Mouse (Mus musculus) MEL-GATA-1-ER (cell line): ENCODE data around the gene Arpc3.

Experiments
- DNase-seq: peaks from one replicate; pipeline ENCODE4 v3.0.0-alpha.2; 2012; ENCODE audit warnings: low read depth; ENCODE audit errors: extremely low read depth

Arpc3 gene

DNA sequence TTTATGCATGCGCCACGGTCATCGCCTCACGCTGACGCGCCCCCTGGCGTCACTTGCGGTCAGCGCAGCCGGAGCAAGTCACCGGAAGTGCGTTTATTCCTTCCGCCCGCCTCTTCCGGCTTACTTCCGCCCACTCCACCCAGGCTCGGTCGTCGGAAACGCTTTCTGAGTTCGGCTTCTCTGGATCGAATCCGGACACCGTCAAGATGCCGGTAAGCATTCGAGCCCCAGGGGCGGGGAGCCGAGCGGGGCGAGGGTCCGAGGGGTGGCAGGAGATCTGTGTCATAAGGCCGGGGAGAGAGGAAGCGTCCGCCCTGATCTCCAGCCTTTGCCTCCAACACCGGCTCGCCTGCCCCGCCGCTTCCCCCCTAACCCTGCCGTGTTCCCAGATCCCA lies at the start of gene Arpc3:
Arpc3 (plus strand) TSS at position 93 of the 395 bp plus-strand sequence.
- peak; percentile 70 for DNase-seq

DNA sequence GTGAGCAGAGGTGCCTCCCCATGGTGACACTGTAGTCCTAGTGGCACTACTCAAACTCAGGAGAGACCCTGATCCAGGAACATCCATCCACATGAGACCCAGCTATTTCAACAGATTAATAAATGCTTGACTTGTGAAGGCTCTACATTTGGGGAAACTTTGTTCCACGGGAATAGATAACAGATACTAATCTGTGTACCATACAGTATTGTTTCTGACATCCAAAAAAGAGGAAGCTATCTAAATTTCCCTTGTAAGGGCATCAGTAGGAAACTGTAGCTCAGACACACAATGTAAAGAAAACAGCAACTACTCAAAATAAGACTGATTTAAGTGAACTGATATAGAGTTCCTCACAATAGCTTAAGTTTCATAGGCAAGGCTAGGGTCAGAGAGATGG lies 48.8 kb upstream of the Arpc3 start:
- DNase-seq = peak; percentile 12

DNA sequence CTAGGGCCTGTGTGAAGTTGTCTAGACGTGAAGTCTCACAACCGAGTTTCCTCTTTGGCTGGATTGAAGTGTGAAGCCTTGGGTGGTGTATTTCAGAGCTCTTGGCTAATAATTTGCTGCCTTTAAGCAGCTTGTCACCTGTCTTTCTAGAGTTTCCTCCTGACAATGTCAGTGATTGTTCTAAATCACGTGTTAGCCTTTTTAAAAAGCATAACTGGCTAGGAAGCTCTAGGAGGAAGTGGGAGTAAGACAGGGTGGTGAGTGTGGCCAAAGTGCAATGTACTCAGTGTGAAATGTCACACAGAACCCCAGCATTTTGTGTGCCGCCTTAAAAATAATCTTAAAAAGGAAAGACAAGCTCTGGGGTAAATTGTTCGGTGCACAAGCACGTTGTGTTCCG lies 47.9 kb upstream of the Arpc3 start:
- DNase-seq = no peak

DNA sequence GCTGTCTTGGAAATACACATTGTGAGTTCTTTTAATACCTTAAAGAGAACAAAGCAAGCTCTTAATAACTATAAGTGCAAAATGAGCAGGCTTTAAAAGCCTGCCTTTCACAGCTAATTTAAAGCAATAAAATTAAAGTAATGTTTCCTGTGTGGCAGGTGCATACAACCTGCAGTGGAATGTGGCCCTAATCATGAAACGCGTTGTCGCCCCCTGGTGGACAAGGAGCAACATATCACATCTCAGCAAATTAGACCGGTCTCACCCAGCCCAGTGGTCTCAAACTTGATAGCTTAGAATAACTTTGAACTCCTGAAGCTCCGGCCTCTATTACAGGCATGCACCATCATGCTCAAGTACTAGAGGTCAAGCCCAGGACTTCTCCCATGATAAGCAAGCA lies 47.4 kb upstream of the Arpc3 start:
- DNase-seq = peak; percentile 26

DNA sequence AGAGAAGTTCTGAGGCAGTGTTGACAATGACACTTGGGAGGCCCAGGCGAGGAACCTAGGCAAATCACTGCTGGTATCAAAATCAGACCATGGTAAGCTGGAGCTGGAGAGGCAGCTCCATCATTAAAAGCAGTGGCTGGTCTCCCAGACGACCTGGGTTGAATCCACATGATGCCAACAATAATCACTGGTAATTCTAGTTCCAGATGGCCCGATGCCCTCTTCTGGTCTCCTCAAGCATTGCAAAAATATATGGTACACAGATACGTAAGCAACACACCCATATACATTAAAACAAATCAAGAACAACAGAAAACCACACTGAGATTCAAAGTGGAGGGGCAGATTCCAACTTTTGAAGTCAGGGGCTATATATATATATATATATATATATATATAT lies 45.9 kb upstream of the Arpc3 start:
- no peak for DNase-seq

DNA sequence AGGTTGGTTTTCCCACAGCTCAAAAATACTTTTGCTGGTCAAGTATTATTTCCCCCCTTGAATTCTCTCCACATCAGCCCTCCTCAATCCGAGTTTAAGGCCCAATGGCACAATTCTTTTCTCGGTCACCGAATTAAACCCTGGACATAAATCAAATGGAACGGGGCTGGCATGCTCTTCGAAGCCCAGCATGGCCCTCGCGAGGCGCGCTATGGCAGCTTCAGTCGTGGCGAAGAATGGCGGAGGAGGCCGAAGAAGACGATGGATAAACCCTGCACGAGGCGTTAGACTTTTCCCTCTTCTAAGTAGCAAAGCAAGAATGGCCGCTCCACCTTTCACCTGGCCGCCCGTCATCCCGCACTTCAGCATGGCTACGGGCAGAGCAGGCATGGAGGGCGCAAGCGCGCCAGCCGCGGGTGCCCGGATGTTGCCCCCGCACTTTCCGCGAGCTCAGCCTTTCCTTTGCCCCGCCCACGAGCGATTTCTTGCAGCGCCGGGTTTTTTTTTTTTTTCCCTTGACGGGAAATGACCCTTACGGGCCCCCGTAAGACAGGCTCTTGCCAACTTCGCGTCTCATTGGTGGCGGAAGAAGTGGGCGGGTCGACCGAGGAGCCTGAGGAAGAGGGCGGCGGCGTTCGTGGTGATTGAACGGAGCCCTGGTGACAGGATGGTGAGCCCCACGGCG lies 37.7 kb upstream of the Arpc3 start, which contains the start of the genes Rad9b and Vps29:
Rad9b (minus strand) TSS at position 427 of the 685 bp plus-strand sequence.
Vps29 (plus strand) TSS at position 563 of the 685 bp plus-strand sequence.
- DNase-seq = peak; percentile 96

DNA sequence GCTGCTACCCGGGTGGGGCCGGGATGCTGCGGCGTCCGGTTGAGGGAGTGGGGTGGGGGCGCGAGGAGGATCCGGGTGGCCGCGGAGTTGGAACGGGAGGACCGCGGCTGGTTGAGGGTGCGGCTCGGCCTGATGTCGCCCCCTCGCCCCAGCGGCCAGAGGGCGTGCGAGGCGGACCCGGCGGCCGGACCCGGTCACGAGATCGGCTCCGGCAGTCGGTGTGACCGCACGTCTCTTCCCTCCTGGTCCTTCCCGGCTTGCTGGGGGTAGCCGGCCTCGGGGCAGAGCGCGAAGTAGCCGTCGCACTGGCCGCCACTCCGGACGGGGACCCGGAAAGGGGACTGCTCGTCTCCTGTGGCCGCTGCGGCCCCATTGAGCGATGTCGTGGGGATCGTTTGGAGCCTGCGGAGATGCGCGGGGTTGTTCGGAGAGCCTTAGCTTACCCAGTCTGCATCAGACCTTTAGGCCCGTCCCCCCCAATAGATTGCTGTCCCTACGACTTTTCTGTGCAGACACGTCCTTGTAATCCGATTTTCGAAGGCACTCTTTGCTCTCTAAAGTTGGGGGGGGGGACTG lies 37.1 kb upstream of the Arpc3 start:
- DNase-seq = no peak

DNA sequence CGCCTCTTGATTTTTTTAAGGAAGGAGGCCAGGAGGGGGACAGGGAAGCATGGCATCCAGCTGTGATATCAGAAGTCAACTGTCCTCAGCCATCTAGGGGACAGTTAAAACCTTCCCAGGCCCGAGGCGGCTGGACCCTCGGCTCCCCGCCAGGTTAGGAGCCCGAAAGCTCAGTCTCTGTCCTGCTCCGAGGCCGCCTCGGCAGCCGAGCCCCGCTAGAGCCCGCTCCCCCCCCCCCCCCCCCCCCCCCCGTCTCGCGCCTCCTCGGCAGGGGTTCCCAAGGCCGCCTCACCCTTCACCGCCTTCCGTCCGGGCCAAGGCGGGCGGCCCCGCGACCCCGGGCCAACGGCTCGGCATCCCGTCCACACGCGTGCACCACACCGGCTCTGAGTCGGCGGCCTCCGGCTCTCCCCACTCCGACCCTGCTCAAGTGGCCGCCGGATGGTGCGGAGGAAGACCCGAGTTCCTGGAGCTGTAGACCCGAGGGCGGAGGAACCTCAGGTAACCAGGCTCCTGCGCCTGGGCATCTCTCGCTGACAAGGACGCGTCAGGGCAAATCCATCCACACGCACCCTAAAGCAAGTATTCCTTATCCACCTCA lies 20.0 kb upstream of the Arpc3 start, which contains the start of gene Gpn3:
Gpn3 (plus strand) TSS at position 286 of the 601 bp plus-strand sequence.
- DNase-seq = no peak

DNA sequence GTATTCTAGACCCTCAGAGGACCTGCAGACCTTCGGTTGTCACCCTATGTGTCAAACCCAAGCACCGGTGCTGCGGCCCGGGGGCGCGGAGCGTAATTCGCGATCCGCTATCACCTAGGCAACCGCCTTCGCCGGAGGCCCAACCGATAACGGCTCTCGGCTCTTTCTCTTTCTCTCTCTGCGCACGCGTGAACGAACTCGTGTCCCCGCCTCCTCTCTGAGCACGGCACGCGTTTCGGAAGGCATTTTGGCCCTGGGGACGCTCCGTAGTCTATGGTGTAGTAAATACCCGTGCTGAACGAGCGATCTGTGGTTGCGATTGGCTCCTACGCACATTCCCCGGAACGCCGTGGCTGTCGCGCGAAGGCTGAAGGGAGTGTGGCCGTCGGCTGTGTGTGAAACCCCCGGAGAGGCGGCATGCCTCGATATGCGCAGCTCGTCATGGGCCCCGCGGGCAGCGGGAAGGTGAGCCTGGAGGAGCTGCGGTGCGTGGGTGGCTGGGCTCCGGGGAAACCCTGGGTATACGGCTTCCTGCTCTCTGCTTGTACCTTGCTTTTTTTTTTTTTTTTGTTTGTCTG lies 19.4 kb upstream of the Arpc3 start, which contains the start of gene Fam216a:
Fam216a (minus strand) TSS at position 173 of the 578 bp plus-strand sequence.
- peak; percentile 99 for DNase-seq

DNA sequence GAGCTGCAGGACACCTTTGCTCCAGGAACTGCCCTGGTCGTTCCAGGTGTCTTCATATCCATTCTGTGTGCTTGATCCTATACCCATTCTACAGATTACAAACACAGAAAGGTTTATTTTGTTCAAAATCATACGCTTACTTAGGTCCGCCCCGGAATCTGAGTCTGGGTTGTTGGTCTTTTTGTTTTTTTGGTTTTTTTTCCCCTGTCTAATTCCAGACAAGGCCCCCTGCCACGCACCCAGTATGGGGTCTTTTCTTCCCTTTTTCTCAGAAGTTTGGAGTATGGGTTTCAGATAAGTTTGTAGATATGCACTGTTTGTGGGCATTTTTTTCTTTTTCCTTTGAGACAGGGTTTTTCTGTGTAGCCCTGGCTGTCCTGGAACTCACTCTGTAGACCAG lies 18.8 kb upstream of the Arpc3 start:
- DNase-seq = no peak

DNA sequence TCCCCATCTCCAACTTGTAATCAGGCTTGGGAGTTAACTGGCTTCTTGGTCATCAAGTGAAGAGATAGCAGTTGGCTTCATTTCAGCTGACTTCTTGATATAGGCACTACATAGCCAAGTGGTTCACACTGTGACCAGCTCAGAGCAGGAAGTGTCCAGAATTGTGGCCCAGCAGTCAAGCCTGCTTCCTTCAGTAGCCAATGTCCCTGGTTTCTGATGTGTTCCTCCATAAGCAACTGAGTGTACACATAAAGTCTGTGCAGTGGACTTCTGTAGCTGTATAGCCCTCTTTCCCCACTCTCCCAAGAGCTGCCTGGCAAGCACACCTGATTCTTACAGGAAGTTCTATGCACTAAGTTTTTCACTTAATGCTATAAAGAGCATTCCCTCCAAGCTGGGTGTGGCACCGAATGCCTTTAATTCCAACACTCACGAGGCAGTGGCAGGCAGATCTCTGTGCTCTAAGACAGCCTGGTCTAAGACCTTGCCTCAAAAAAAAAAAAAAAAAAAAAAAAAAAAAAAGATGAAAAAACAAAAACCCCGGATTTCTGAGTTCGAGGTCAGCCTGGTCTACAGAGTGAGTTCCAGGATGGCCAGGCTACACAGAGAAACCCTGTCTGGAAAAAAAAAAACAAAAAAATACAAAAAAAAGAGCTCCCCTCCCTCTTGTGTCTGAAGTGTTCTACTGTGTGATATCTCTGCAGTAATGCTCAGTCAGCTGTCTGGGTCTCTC lies 14.4 kb upstream of the Arpc3 start:
- no peak for DNase-seq

DNA sequence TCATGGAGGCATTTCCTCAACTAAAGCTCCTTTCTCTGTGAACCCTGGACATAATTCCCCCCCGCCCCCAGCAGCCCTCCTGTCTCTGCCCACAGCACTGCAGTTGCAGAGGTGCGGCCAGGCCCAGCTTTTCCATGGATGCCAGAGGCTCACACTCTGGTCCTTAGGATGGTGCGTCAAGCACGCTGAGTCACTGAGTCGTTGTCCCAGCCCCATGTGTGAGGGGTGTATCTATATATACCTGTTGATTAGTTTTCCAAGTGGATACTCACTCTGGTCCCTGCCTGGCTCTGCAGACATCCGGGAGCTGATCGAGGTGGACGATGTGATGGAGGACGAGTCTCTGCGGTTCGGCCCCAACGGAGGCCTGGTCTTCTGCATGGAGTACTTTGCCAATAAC lies 13.5 kb upstream of the Arpc3 start:
- DNase-seq = no peak

DNA sequence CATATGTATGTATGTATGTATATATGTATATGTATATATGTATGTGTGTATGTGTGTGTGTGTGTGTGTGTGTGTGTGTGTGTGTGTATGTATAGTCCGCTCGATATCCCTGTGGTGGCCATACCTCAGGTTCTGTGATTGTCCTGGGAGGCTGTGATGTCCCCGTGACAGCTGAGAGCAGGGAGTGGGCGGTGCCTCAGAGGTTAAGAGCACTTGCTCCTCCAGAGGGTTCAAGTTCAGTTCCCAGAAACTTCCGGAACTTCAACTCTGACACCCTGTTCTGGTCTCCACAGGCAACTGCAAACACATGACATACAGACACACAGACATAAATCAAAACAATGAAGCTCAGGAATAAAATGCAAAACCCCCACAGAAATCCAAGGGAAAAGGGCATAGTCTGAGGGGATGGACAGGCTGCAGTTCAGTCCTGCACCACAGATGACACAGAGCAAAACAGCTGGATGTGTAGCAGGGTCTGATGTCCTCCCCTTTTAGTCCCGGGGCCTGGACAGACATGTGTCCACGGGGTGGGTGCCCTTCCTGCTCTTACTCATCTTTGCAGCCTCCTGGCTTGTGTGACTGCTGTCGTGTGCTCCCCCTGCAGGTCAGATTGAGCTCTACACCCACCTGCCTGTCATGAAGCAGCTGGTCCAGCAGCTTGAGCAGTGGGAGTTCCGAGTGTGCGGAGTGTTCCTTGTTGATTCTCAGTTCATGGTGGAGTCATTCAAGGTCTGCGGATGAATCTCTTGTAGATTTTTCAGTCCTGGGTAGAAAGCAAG lies 12.1 kb upstream of the Arpc3 start:
- peak; percentile 30 for DNase-seq

DNA sequence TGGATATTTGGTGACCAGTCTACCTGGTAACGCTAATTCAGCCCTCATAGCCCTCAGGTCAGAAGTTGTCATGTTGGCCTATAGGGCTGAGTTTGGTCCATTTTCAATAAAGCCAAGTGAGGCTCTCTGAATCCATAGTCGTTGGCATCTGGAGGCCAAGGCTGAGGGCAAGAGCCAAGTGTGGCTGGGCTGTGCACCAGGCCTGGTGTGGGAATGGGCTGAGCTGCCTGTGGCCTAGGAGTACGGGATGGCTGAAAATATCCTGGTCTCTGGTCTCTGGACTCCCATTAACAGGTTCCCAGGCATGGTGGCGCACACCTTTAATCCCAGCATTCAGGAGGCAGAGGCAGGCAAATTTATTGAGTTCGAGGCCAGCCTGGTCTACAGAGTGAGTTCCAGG lies 1.7 kb upstream of the Arpc3 start:
- DNase-seq = no peak

DNA sequence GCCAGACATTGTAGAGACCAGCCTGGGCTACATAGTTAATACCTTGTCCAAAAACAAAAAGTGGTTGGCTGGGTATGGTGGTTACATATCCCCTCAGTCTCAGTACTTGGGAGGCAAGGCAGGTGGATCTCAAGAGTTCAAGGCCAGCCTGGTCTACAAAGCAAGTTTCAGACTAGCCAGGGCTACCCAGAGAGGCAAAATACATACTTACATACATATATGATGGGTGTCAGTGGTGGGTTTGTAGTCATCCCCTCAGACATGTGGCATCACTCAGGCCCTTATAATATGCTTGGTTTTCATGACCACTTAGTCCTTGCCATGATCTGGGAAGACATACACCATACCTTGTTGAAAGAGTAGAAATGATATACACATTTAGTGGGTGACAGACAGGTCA lies 1.0 kb upstream of the Arpc3 start:
- no peak for DNase-seq

DNA sequence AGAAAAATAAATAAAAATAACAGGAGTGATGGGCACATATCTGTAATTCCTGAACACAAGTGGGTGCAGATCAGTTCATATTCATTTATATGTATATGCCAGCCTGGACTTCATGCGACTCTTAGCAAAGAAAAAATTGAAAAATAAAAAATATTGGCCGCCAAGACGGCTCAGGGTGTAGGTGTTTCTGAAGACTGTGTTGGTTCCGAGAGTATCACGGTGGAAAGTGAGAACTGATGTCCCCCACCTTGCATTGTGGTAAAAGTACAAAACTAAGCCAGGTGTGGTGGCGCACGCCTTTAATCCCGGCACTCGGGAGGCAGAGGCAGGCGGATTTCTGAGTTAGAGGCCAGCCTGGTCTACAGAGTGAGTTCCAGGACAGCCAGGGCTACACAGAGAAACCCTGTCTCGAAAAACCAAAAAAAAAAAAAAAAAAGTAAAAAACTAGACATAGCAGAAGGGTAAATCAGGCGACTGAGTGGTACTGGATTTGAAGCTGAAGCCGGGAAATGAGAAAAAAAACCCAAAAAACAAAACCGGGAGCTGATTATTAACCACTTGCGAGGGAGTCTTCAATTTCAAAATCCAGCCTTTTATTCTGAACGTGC lies 396 bp upstream of the Arpc3 start:
- DNase-seq = no peak

DNA sequence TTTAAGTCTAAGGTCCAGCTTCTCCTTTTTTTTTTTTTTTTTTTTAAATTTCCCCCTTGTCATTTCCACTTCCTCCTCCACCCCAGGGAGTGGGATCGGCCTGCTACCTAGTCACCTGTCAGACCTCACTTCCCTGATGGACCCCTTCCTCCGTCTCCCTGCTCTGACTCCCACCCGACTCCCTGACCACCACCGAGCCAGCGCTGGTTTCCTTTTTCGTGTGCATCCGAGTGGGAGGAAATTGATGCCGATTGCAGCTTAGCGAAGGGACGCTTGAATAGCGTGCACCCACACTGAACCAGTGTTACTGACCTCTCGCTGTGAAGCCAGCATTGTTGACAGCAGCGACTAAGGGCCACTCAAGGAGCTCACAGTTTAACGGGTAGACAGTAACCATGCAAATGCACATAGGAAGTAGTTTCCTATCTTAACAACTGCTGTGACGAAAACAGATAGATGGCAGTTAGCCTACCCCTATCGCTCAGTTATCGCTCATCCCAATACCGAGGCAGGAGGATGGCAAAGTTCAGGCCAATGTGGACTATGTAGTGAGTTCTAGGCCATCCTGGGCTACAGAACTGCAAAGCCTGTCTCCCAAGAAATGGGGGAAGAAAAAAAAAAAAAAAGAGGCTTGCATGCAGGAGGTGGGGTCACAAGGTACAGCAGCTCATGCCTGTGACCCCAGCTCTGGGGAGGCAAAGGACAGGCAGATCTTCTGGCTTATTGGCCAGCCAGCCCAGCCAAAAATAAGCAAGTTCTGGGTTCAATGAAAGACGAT lies 738 bp downstream of the Arpc3 start:
- peak; percentile 32 for DNase-seq

DNA sequence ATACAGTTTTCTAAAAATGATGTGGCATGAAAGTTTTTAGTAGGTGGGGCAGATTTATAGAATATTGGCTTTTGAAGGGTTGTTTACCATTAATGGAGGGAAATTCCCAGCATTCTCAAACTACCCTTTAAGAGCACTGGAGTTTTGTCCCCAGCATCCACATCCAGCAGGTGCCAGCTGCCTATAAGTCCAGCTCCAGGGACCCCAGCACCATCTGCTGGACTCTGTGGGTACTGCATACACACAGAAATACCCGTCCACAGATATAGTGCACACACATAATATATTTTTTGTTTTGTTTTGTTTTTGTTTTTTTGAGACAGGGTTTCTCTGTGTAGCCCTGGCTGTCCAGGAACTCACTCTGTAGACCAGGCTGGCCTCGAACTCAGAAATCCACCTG lies 2.2 kb downstream of the Arpc3 start:
- DNase-seq = peak; percentile 50

DNA sequence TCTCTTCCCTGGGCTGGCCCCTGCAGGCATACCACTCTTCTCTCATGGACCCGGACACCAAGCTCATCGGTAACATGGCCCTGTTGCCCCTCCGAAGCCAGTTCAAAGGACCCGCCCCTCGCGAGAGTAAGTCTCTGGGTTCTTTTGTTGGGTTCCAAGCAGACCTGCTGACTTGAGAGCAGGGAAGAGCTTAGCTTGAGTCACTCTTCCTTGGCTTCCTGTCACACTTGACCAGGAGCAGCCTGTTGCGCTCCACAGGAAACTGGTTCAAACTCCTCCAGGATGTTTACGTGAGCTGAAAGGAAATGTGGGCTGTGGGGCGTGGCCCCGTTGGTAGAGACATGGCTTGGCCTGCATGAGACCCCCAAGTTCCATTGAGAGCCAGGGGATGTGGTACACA lies 5.1 kb downstream of the Arpc3 start:
- no peak for DNase-seq

DNA sequence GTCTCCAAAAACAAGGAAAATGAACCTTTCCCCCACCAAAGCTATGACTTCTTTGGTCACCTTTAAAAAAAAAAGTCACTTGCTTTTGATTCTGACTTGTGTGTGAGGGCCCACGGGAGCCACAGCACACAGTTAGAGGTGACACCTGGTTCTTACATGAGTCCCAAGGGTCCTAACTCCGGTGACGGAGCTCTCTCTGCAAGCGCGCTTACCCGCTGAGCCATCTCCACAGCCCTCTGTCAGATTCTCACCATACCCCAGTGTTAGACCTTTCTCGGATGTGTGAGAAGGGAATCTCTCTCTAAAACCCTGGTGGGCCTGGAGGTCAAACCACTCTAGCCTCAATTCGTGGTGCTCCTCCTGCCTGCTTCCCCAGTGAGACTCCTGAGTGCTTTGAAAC lies 5.8 kb downstream of the Arpc3 start:
- no peak for DNase-seq
